Mouse (Mus musculus) large intestine, adult 2 months (tissue): ENCODE measurements around the gene Sidt1. TPM values are rescaled to one million over a fixed set of nuclear protein-coding genes. Genes with fewer than 3 reads are reported as not detected.
"Not testable (repeated sequence)": the region's sequence is repeated elsewhere in the genome, so short reads cannot be mapped to it uniquely, and the experiment has no call there.

Experiments used
- DNase-seq: peaks from one replicate; pipeline ENCODE4 v3.0.0-alpha.2; 2012; ENCODE audit warnings: low read depth, low spot score
- WGBS: fragments of 180-500 bp; shearing (Covaris S2); methylation state at CpG from one replicate; pipeline ENCODE4 v1.1.7; 2018; 5-methylcytosine and 5-hydroxymethylcytosine counted together
- polyA plus RNA-seq: library from polyadenylated mRNA; depleted of rRNA; stranded (reverse); fragments of >200 nt; gene quantifications from 2 replicates; pipeline ENCODE4 v1.2.3, GENCODE M21; 2012

Sidt1 gene
- polyA plus RNA-seq, 1 experiment, result 9.9 TPM

DNA sequence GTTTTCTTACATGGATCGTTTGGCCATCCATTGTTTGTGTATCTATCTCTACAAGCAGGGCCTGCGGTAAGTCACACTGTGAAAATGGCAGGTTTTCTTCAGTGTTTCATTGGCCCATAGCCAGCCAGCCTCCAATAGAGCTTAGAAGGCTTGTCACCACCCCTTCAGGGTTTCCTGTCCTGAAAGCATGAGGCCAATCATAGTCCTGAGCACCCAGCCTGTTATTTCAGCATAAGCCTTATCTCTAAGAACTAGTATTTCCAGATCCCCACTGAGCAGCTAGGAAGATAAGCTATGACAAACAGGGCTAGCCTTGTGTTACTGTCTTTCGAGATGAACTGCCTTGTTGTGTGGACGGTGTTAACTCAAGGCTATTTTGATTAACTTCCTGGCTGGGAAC is 19.6 kb downstream of the Sidt1 start:
- 22% methylated on average over 4 of the region's 4 CpGs for WGBS
- no peak for DNase-seq

DNA sequence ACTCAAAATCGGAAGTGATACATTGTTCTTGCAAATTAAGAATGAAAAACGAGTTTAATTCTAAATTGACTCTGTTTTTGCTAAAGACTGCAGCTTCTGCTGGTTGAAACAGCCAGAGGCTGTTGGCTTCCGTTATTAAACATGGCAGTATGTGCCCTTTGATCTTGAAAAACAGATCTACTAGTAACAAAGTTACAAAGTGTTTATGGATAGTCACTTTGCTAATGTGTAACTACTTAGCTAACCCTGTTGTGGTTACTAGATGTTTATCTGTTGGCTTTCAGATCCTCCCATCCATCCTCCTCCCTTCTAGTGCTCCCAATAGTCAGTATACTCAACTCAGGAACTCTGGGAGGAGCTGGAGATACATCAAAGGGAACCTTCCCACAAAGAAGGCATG is 27.4 kb downstream of the Sidt1 start:
- WGBS, result 34% methylated on average over 3 of the region's 3 CpGs
- DNase-seq, result no peak

DNA sequence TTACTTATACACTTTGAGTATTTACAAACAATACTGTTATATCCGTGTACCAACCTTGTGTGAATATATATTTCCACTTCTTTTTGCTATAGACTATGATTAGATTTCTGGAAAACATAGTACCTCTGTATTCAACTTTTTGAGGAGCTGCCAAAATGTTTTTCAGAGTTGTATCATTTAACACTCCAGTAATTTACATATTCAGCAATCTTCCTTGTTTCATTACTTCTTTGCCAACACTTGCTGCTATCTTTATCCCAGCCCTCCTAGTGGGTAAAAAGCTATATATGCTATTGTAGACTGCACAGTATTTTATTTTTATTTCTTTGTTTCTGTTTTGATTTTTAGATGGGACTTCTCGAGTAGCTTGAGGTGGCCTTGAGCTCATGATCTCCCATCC is 29.2 kb downstream of the Sidt1 start:
- DNase-seq, result no peak
- 63% methylated on average over 2 of the region's 2 CpGs for WGBS

DNA sequence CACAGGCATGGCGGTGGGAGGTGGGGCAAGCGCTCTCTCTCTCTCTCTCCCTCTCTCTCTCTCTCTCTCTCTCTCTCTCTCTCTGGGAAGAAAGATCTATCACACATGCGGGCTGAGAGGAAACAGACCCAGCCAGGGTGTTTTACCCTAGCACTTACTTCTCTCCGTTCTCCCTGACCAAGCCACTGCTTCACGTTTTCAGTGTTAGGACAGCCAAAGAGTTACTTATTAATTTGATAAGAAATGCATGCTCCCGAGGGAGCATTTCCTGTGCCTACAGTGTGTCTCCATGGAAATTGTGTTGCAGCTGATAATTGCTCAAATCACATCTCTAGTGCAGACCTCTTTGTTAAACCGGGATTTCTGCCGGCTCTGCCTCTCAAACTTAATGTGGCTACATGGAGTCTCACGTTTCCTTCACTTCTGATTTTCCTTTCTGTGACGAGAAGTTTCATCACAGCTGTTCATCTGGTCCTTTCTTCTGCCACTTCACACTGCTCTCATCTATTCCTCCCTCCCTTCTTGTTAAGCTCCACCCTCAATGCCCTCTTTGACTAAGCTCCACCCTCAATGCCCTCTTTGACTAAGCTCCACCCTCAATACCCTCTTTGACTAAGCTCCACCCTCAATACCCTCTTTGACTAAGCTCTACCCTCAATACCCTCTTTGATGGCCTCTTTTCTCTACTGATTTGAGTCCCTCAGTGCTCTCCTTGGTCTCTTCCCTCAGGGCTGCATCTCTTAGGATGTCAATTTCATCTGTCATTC is 30.7 kb downstream of the Sidt1 start:
- 33% methylated on average over 10 of the region's 10 CpGs for WGBS

DNA sequence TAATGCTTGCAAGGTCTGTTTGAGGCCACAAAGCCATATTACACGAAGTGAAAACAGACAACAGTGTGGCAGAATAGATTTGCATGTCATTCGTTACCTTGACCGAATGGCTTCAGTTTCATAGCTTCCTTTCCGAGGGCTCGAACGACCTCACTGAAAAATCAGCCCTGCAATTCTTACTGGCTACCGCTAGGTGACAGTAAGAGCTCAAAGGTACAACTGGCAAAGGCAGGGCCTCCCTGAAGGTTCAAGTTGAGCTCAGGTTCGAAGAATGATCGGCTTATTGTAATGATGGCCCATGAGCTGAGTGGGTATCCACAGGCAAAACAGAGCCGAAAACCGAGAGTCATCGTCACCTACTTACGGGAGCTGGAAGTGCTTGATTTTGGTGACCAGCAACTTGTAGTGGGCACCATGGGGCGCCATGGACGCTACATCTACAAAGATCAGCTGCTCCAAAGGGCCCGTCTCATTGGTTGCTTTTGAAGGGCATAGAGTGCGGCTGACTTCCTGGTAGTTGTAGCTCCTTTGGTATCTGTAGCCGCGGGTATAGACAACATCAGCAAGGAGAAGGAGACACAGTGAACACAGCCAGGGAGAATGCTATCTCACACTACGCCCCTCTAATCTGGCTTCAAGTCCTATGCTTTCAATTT is 33.4 kb downstream of the Sidt1 start:
- no peak for DNase-seq

More for the DNA sequence above, 30.7 kb downstream of the Sidt1 start:
- no peak for DNase-seq

DNA sequence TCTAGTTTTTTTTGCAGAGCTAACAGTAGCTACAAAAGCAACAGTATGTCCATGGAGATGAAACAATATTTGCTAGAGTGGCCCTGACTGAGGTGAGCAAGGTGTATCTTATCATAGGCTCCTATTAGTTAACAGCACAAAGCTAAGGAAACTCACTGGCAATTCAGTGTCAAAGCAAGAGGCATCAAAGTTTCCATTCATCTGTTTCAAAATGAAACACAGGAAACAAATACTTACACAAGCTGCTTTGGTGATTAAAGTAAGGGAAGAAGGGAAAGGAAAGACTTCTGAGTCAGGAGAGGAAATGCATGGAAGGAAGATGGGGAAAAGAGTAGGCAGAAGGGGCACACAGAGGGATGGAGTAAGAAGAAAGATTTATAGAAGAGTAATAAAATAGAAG is 39.0 kb downstream of the Sidt1 start:
- no peak for DNase-seq

More for the DNA sequence above, 33.4 kb downstream of the Sidt1 start:
- 89% methylated on average over 20 of the region's 20 CpGs for WGBS

DNA sequence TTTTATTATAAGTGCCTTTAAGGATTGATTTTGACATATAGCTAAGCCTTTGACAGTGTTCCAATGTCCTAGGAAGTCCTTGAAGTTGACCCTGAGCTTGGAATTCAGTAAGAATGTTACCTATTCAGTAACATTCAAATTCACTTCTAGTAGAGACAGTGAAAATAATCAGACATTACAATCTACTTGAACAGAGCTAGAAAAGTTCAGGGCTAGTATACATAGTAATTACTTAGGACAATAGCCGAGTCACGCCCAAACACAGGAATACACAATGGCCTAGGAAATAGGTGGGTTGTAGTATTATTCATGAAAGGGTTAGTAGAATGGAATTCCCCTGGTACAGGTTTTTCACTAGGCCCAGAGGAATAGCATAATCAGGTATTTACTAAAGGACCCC is 40.3 kb downstream of the Sidt1 start:
- DNase-seq, result not testable (repeated sequence)
- 96% methylated on average over 2 of the region's 2 CpGs for WGBS

DNA sequence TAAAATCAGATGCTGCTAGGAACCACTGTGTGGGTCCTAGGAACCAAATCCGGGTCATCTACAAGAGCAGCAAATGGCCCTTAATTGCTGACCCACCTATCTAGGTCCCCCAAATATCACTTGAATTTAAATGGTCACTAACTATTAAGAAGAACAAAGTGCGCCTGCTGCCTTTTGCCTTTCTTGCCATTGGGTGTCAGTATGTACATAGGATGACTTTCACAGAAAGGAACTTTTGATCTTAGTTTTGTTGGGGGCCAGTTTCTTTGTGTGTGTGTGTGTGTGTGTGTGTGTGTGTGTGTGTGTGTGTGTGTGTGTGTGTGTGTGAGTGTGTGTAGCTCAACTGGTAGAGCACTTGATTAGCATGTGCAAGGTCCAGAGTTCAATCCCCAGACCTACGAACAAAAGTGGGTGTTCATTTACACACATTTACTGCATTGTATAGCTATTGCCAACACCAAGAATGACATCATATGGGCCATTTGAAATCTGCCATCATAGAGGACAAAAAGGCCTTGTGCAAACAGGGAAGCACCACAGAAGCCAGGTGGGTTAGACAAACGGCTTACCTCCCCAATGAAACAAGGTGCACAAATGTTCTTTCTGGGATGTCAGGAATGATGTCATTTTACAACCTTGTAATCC is 43.9 kb downstream of the Sidt1 start:
- 40% methylated on average over 4 of the region's 4 CpGs for WGBS
- DNase-seq, result peak; percentile 47

DNA sequence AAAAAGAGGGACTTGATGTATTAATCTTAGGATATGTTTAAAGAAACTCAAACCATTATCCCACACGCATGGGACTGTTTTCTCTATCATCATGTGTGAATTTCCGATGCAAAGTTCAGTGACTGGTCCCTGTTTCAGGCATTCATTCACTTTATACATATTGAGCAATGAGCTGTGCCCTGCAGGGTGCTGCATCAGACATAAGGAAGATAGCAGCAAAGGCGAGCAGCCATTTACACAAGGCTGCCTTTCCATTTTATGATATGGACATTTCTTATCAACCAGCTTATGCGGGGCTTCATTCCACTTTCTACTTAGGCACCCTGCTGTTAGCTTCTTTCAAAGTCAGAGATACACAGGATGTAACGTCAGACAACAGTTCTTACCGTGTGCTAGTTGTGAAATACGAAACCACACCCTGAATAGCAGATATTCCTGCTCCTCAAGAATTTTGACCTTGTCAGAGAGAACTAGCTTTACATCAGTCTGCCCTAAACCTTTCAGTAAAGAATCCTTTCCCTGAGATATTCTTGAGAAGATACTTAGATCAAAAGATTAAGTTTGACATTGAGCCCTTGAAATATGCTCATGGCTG is 45.5 kb downstream of the Sidt1 start:
- DNase-seq, result no peak
- 32% methylated on average over 7 of the region's 7 CpGs for WGBS

DNA sequence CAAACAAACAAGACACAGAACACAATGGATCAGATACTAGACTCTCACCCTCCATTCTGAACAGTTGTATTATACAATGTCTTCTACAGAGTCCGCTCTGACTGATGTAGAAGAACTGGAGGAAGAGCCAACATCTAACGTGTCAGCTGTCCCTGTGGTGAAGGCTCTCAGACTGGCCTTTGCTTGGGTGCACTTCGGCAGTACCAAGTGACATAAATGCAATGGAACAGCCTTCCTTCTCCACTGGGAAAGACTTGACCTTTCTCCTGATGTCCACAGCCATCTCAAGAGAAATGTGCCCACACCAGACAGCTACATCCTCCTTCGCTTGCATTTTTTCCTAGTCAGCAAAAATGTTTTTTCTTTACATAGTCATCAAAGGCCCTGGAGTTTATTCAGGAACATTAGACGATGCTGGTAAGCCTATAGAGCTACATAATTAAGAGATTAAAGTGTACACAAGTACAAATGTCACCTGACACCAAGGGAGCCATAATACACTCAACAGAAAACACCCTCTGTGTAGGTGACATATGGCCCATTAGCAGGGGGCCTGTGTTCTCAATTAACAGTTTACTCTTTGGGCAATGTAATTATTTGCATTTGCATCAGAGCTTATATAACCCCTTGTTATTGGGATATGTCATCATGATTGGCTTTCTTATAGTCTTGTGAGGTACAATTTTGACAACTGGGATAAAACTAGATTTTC is 50.2 kb downstream of the Sidt1 start:
- 77% methylated on average over 5 of the region's 5 CpGs for WGBS

DNA sequence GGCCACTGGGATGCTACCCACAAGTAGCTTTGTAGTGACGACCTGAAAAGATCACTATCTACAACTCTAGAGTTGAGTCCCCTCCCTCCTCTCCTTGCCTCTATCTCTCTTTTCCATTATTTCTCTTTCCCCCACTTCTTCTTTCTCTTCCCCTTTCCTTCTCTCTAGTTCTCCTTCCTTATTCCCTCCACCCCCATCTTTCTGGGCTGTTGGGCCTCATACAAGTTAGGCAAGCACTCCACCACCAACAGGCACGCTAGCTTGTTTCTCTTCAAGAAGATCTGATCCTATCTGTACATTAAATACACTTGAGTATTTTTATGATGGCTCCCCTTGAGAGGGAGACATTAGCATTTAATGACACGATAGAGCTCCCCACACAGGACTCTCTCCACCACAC is 51.0 kb downstream of the Sidt1 start:
- 92% methylated on average over 3 of the region's 3 CpGs for WGBS
- no peak for DNase-seq

More for the DNA sequence above, 50.2 kb downstream of the Sidt1 start:
- no peak for DNase-seq

DNA sequence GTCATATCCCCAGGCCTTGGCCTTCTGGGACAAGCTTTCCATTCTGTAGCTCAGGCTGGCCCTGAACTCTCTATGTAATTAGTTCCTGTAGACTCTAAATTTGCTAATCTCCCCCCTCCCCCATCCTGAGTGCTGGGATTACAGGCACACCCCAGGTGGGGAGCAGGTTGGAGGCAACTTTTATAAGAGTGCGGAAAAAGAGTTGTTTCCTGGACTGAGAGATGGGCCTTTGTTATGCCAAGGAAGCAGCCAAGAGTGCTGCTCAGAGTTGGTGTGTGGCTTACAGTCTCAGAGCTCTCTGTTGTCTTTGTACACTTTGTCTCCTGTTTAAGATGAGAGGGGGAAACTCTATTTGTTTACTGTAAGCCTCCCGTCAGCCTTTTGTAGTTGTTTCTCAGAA is 52.2 kb downstream of the Sidt1 start:
- WGBS, result 59% methylated on average over 2 of the region's 2 CpGs
- no peak for DNase-seq

DNA sequence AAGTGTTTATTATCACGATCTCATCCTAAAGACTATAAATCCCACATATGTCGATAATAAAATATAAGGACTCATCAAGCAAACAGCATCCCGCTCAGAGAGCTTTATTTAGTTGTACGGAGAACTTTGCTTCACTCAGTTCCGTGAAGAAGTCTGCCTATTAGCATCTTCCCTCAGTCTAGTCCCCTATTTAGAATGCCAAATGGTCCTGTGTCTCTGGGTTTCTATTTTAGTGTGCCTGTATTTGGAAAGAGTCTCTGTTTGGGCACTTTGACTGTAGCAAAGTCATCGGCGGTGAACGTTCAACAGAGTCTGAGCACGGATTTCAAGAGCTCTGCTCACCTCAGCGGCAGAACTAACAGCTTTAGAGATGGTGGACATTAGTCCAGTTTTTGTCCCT is 55.8 kb downstream of the Sidt1 start:
- WGBS, result 89% methylated on average over 10 of the region's 10 CpGs
- no peak for DNase-seq

DNA sequence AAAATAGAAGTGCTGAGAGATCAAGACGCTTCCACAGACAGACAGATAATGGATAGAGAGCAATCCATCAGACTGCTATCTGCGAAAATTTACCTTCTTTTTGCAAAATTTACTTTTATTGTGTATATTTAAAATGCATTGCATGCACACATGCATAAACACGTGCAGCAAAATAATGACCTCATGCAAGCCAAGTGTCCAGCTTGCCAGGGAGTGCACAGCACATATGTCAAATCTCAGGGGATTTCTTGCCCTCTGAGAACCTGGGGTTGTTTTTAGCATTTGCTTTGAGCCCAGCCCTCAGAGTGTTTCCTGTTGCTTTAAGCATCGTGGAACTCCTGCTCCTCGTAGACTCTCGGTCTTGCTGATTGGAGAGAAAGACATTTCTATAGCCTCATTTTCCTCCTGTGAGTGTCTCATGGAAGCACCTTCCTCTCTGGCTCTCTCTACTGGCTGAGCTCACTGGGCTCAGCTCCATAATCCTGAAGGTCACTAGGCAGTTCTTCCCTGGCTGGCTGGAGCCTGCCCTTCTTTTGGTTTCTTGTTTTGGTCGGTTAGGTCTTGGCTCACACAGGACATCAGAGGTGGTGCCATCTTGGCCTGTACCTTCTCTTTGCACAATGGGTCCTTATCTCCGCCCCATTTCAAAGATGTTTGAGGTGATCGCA is 61.5 kb downstream of the Sidt1 start:
- WGBS, result 76% methylated on average over 9 of the region's 9 CpGs
- no peak for DNase-seq

DNA sequence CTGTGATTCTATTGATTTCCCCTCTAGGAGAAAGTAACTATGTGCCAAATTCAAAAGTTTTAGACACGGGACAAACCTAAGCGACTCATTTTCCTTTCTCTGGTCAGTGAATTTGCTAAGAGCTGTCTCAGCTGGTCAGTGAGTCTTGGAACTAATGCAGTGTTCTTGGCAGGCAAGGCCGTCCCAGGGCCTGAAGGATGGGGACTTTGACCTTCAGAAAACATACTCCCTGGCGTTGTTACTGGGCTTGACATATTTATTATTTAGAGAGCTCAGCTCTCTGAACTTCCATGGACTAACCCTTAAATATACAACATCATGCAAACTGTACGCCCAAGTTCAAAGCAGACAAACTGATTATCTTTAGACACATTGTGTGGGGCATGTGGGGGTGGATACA is 62.4 kb downstream of the Sidt1 start:
- 28% methylated on average over 5 of the region's 5 CpGs for WGBS
- DNase-seq, result no peak

DNA sequence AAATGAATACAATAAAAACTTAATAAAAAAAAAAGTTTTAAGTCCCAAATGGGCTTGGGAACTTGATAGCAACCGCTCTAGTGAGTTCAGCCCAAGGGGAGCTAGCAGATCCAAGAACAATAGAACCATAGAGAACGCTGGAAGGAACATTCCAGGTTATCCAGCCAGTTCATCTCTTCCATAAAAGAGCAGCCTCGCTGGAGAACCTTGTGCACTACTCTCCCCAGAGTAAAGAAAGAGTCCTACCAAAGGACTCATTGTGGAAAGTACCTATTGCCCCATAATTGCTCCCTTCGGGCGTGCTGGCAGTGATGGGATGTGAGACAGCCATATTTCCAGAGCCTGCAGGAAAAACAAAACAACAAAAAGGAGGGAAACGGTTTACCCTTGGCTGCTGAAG is 63.4 kb downstream of the Sidt1 start:
- WGBS, result 57% methylated on average over 6 of the region's 6 CpGs
- no peak for DNase-seq

DNA sequence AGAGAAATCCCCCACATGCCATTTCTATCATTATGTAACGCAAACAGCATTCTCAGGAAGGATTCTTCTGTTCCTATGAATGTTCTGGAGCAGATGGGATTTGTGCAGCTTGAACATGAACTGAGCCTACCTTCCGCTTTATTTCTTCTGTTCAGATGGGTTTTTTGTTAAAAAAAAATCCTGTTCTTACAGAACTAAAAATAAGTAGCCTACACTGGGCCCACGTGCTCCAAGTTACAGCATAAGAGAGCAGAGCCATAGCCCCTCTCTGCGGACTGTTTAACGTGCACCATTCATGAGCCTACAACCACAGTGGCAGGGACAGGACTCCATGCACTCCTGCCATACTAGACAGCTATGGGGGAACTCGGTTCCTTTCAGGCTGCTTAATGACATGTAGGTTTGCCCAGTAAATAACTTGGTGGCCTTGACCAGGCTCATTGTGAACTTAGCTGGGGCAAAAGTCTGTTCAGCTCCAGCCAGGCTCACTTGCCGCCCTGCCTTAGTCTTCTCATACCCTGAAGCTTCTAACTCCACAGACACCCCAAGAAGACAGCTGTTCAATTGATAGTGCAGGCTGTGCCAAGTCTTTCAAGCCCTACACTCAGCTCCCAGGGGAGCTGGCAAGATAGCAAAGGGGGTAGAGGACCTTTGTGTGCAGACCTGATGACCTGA is 64.3 kb downstream of the Sidt1 start:
- WGBS, result 87% methylated on average over 7 of the region's 7 CpGs
- DNase-seq, result no peak

DNA sequence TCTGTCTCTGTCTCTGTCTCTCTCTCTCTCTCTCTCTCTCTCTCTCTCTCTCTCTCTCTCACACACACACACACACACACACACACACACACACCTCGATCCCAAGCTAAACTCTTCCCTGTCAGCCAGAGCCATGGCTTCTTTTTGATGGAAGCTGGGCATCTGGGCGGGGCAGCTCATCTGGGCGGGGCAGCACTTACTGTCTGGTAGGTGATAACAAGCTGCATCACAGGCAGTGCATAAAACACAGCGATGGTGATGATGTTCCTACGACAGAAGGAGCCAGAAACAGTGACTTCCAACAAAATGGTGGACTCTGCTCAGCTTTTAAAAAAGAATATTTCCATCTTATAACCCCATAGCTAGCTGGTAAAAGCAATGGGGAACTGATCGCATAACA is 67.4 kb downstream of the Sidt1 start:
- no peak for DNase-seq
- 87% methylated on average over 6 of the region's 6 CpGs for WGBS

DNA sequence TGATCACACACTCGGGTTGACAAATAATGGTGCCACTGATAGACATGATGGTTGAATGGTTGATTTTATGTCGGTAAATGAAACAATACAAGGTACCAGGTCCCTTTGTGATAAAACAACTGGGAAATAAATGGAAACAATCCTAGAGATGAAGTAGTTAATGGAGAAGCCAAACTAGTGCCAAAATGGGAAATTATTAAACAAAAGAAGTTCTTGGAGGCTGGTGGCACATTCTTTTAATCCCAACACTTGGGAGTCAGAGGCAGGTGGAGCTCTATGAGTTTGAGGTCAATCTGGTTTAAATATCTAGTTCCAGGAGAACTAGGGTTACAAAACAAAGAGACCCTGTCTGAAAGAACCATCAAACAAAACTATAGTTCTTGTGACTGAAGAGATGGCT is 68.1 kb downstream of the Sidt1 start:
- 67% methylated on average over 2 of the region's 2 CpGs for WGBS
- DNase-seq, result no peak
